Mouse (Mus musculus): ENCODE data around the gene Ccl9.

DNA sequence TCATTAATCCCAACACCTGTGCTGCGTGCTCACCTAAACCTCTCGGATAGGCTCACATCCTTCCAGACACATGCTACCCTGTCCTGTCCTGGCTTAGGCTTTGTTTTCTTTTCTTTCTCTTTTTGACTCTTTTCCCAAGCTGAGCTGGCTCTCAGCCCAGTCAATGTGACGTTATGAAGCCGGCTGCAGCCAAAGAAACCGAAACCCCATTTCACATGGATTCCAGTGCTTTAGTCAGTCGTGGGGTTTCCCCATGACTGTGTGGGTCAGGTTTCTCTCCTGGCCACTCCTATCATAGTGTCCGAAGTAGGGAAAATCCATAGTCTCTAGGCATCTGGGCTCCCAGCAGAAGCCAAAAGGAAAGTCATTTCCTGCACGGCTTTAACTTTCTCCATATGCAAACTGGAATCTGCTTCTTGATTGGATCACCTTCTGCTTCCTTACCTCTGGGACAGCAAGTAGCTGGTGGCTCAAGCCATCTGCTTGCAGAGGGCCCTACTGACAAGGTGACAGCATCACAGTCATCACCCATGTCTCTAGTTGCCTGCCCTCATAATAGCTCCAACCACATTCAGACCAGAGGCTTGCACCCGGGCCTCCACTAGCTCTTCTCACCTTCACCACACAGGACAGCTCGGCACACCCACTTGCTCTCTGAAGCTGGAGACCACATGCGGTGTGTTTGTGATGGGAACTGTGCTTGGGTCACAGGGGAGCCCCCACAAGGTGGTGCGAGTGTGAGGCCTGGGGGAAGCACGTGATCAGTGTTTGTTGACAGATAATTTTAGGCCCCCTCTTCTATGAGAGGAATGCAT is 43.6 kb downstream of the Ccl9 start:
- TF ChIP-seq CHD2 (IDR thresholded peaks at IDR 0.05; ENCODE audit: low read depth, low read length) (no peak), ZNF384 (IDR thresholded peaks at IDR 0.05; ENCODE audit: low read depth, low read length) (no peak)

Measured in ES-E14 (cell line).